Mouse (Mus musculus) CH12.LX (cell line): Measurements from ENCODE around the gene Zfp867. TPM values are rescaled to one million over a fixed set of nuclear protein-coding genes. Genes with fewer than 3 reads are reported as not detected.
A peak's percentile ranks its signal among the peaks of the same experiment; 100 is the strongest.

Source experiments
- DNase-seq: peaks from one replicate; pipeline ENCODE4 v3.0.0-alpha.2; 2013; ENCODE audit errors: extremely low read depth
- H3K27ac ChIP-seq: 2 replicates; pipeline ENCODE4 v1.5.1; 2012; ENCODE audit warnings: low read depth, mild to moderate bottlenecking, control low read depth, moderate library complexity; ENCODE audit not compliant: insufficient read depth
- H3K27me3 ChIP-seq: replicated peaks from 2 replicates; pipeline ENCODE3; 2012; ENCODE audit warnings: inconsistent platforms
- H3K36me3 ChIP-seq, 2 experiments: replicated peaks in 1 of 2; 2 replicates each; pipeline versions ENCODE3 to v1.6.1; 2012; ENCODE audit warnings: inconsistent platforms in 1 of 2, low read length in 1 of 2, mild to moderate bottlenecking in 1 of 2, mixed read lengths in 1 of 2, moderate library complexity in 1 of 2; ENCODE audit not compliant: control insufficient read depth in 1 of 2, insufficient read depth in 1 of 2
- H3K4me1 ChIP-seq, 2 experiments: 2 replicates each; pipeline ENCODE4 v1.6.1; 2012; ENCODE audit warnings: inconsistent platforms in 1 of 2, moderate library complexity in 1 of 2; ENCODE audit not compliant: insufficient read depth in 2 of 2, control insufficient read depth in 1 of 2
- H3K4me2 ChIP-seq: 2 replicates; pipeline ENCODE4 v1.6.1; 2012; ENCODE audit warnings: low read depth, mild to moderate bottlenecking, control low read depth; ENCODE audit not compliant: poor library complexity, insufficient read depth, severe bottlenecking
- H3K4me3 ChIP-seq, 3 experiments: fragments of 150-350 bp in 1 of 3; sonication (generic) in 1 of 3; replicated peaks in 1 of 3; 2 replicates each; pipeline versions ENCODE3 to v1.5.1; 2011 to 2012; ENCODE audit warnings: low read depth in 2 of 3, low read length in 2 of 3, mild to moderate bottlenecking in 2 of 3, moderate library complexity in 2 of 3, control low read depth in 1 of 3, improper control_type of control experiment in 1 of 3, inconsistent platforms in 1 of 3, mixed read lengths in 1 of 3; ENCODE audit not compliant: poor library complexity in 1 of 3
- H3K79me2 ChIP-seq: replicated peaks from 2 replicates; pipeline ENCODE4 v1.6.1; 2012; ENCODE audit warnings: mild to moderate bottlenecking, moderate library complexity; ENCODE audit not compliant: control insufficient read depth, poor library complexity, insufficient read depth, severe bottlenecking; ENCODE audit errors: extremely low read depth
- H3K9ac ChIP-seq: 2 replicates; pipeline ENCODE4 v1.6.1; 2012; ENCODE audit warnings: low read depth, mild to moderate bottlenecking, control low read depth, moderate library complexity; ENCODE audit not compliant: insufficient read depth
- H3K9me3 ChIP-seq: replicated peaks from 2 replicates; pipeline ENCODE3; 2012; ENCODE audit warnings: low read length, inconsistent platforms, mixed read lengths
- BHLHE40 ChIP-seq: IDR thresholded peaks from 2 replicates; pipeline ENCODE4 v1.6.1; 2011; ENCODE audit warnings: mild to moderate bottlenecking, low read depth, low read length, improper control_type of control experiment
- CHD1 ChIP-seq: IDR thresholded peaks from 2 replicates; pipeline ENCODE4 v1.6.1; 2012; ENCODE audit warnings: low read depth, low read length, improper control_type of control experiment, inconsistent platforms
- CHD2 ChIP-seq: IDR thresholded peaks from 2 replicates; pipeline ENCODE4 v1.6.1; 2011; ENCODE audit warnings: low read length, improper control_type of control experiment
- CTCF ChIP-seq, 2 experiments: IDR thresholded peaks in 1 of 2; conservative IDR thresholded peaks in 1 of 2; 2 replicates each; pipeline ENCODE4 v1.5.1; 2011 to 2012; ENCODE audit warnings: low read depth in 2 of 2, low read length in 2 of 2, improper control_type of control experiment in 1 of 2, inconsistent platforms in 1 of 2, mild to moderate bottlenecking in 1 of 2, moderate library complexity in 1 of 2
- E2F4 ChIP-seq: IDR thresholded peaks from 2 replicates; pipeline ENCODE4 v1.6.1; 2011; ENCODE audit warnings: low read depth, low read length, improper control_type of control experiment; ENCODE audit not compliant: insufficient replicate concordance
- ELF1 ChIP-seq: IDR thresholded peaks from 2 replicates; pipeline ENCODE4 v1.6.1; 2014; ENCODE audit warnings: low read depth, mild to moderate bottlenecking, inconsistent platforms, low read length, improper control_type of control experiment
- EP300 ChIP-seq: IDR thresholded peaks from 2 replicates; pipeline ENCODE4 v1.6.1; 2011; ENCODE audit warnings: low read length, improper control_type of control experiment
- ETS1 ChIP-seq: conservative IDR thresholded peaks from 2 replicates; pipeline ENCODE4 v1.6.1; 2012; ENCODE audit warnings: low read depth, mild to moderate bottlenecking, inconsistent platforms, low read length, improper control_type of control experiment, moderate library complexity
- GABPA ChIP-seq: IDR thresholded peaks from 2 replicates; pipeline ENCODE4 v1.6.1; 2012; ENCODE audit warnings: low read depth, low read length, improper control_type of control experiment, inconsistent platforms; ENCODE audit not compliant: insufficient replicate concordance
- HCFC1 ChIP-seq: IDR thresholded peaks from 2 replicates; pipeline ENCODE4 v1.6.1; 2012; ENCODE audit warnings: low read depth, mild to moderate bottlenecking, inconsistent platforms, low read length, improper control_type of control experiment
- IRF4 ChIP-seq: IDR thresholded peaks from 2 replicates; pipeline ENCODE4 v1.6.1; 2014; ENCODE audit warnings: low read depth, mild to moderate bottlenecking, inconsistent platforms, low read length, improper control_type of control experiment
- JUN ChIP-seq: IDR thresholded peaks from 2 replicates; pipeline ENCODE4 v1.6.1; 2011; ENCODE audit warnings: low read depth, mild to moderate bottlenecking, low read length, improper control_type of control experiment, moderate library complexity; ENCODE audit not compliant: insufficient read depth
- JUND ChIP-seq: conservative IDR thresholded peaks from 2 replicates; pipeline ENCODE4 v1.6.1; 2011; ENCODE audit warnings: low read depth, low read length, improper control_type of control experiment
- KAT2A ChIP-seq: IDR thresholded peaks from 2 replicates; pipeline ENCODE4 v1.6.1; 2012; ENCODE audit warnings: low read length, improper control_type of control experiment, inconsistent platforms; ENCODE audit not compliant: insufficient replicate concordance
- MAFK ChIP-seq: IDR thresholded peaks from 2 replicates; pipeline ENCODE4 v1.6.1; 2011; ENCODE audit warnings: low read length, improper control_type of control experiment; ENCODE audit not compliant: insufficient replicate concordance
- MAX ChIP-seq: IDR thresholded peaks from 2 replicates; pipeline ENCODE4 v1.6.1; 2011; ENCODE audit warnings: low read length, improper control_type of control experiment
- MAZ ChIP-seq: IDR thresholded peaks from 2 replicates; pipeline ENCODE4 v1.6.1; 2012; ENCODE audit warnings: low read depth, mild to moderate bottlenecking, inconsistent platforms, low read length, improper control_type of control experiment, moderate library complexity
- MEF2A ChIP-seq: IDR thresholded peaks from 2 replicates; pipeline ENCODE4 v1.6.1; 2014; ENCODE audit warnings: low read depth, mild to moderate bottlenecking, inconsistent platforms, low read length, improper control_type of control experiment, borderline replicate concordance
- MXI1 ChIP-seq: IDR thresholded peaks from 2 replicates; pipeline ENCODE4 v1.6.1; 2011; ENCODE audit warnings: mild to moderate bottlenecking, low read depth, low read length, improper control_type of control experiment
- MYC ChIP-seq: IDR thresholded peaks from 2 replicates; pipeline ENCODE4 v1.6.1; 2011; ENCODE audit warnings: low read depth, mild to moderate bottlenecking, improper control_type of control experiment, low read length
- NELFE ChIP-seq: IDR thresholded peaks from 2 replicates; pipeline ENCODE4 v1.6.1; 2011; ENCODE audit warnings: low read depth, low read length, improper control_type of control experiment
- NRF1 ChIP-seq: IDR thresholded peaks from 2 replicates; pipeline ENCODE4 v1.6.1; 2014; ENCODE audit warnings: low read depth, mild to moderate bottlenecking, inconsistent platforms, low read length, improper control_type of control experiment, moderate library complexity
- PAX5 ChIP-seq: IDR thresholded peaks from 2 replicates; pipeline ENCODE4 v1.6.1; 2012; ENCODE audit warnings: low read length, inconsistent platforms, mixed read lengths
- POLR2A ChIP-seq: IDR thresholded peaks from 2 replicates; pipeline ENCODE4 v1.6.1; 2011; ENCODE audit warnings: low read depth, mild to moderate bottlenecking, improper control_type of control experiment, low read length
- POLR2AphosphoS2 ChIP-seq: IDR thresholded peaks from 2 replicates; pipeline ENCODE4 v1.6.1; 2011; ENCODE audit warnings: low read depth, low read length, improper control_type of control experiment
- RAD21 ChIP-seq: IDR thresholded peaks from 2 replicates; pipeline ENCODE4 v1.6.1; 2011; ENCODE audit warnings: low read depth, mild to moderate bottlenecking, low read length, improper control_type of control experiment, moderate library complexity
- RCOR1 ChIP-seq: conservative IDR thresholded peaks from 2 replicates; pipeline ENCODE4 v1.6.1; 2012; ENCODE audit warnings: low read depth, mild to moderate bottlenecking, inconsistent platforms, low read length, improper control_type of control experiment
- SIN3A ChIP-seq: IDR thresholded peaks from 2 replicates; pipeline ENCODE4 v1.6.1; 2012; ENCODE audit warnings: low read length, improper control_type of control experiment, inconsistent platforms
- SMC3 ChIP-seq: IDR thresholded peaks from 2 replicates; pipeline ENCODE4 v1.6.1; 2011; ENCODE audit warnings: low read depth, low read length, improper control_type of control experiment
- TBP ChIP-seq: conservative IDR thresholded peaks from 2 replicates; pipeline ENCODE4 v1.6.1; 2011; ENCODE audit warnings: low read depth, low read length, improper control_type of control experiment
- TCF12 ChIP-seq: IDR thresholded peaks from 2 replicates; pipeline ENCODE4 v1.6.1; 2014; ENCODE audit warnings: low read depth, mild to moderate bottlenecking, inconsistent platforms, low read length, improper control_type of control experiment
- UBTF ChIP-seq: IDR thresholded peaks from 2 replicates; pipeline ENCODE4 v1.6.1; 2012; ENCODE audit warnings: low read depth, mild to moderate bottlenecking, inconsistent platforms, low read length, improper control_type of control experiment, moderate library complexity
- USF1 ChIP-seq: IDR thresholded peaks from 2 replicates; pipeline ENCODE4 v1.6.1; 2014; ENCODE audit warnings: low read depth, mild to moderate bottlenecking, inconsistent platforms, low read length, improper control_type of control experiment
- USF2 ChIP-seq: conservative IDR thresholded peaks from 2 replicates; pipeline ENCODE4 v1.6.1; 2011; ENCODE audit warnings: low read depth, low read length, improper control_type of control experiment
- ZC3H11A ChIP-seq: IDR thresholded peaks from 2 replicates; pipeline ENCODE4 v1.6.1; 2012; ENCODE audit warnings: low read depth, mild to moderate bottlenecking, inconsistent platforms, low read length, improper control_type of control experiment
- ZKSCAN1 ChIP-seq: IDR thresholded peaks from 2 replicates; pipeline ENCODE4 v1.6.1; 2012; ENCODE audit warnings: low read depth, inconsistent platforms, low read length, improper control_type of control experiment, borderline replicate concordance
- ZMIZ1 ChIP-seq: IDR thresholded peaks from 2 replicates; pipeline ENCODE4 v1.6.1; 2012; ENCODE audit warnings: low read depth, mild to moderate bottlenecking, inconsistent platforms, low read length, improper control_type of control experiment
- ZNF384 ChIP-seq: IDR thresholded peaks from 2 replicates; pipeline ENCODE4 v1.6.1; 2012; ENCODE audit warnings: low read depth, low read length, improper control_type of control experiment, inconsistent platforms
- dilution Hi-C: fragments of 300-500 bp; cut with MboI; formaldehyde crosslinking; loops from 2 replicates; pipeline ENCODE4 v1.14.3; 2020; ENCODE audit warnings: low sequenced_read_pairs; ENCODE audit not compliant: extremely low pct_unique_long_range_greater_than_20kb, extremely low pct_ligation_motif_present
- in situ Hi-C: fragments of 300-500 bp; cut with MboI; formaldehyde crosslinking; loops from 3 replicates; pipeline ENCODE4 v1.14.3; 2019; ENCODE audit warnings: low sequenced_read_pairs, low pct_ligation_motif_present, low pct_unique_long_range_greater_than_20kb, mixed read lengths
- polyA plus RNA-seq: library from polyadenylated mRNA; unstranded; fragments of >175 nt; gene quantifications from 2 replicates; pipeline ENCODE4 v1.2.1, GENCODE M21; 2012; ENCODE audit warnings: low read depth; ENCODE audit not compliant: insufficient read length
- total RNA-seq, 2 experiments: library from RNA; depleted of rRNA; stranded (reverse); fragments of 300-350 nt in 1 of 2; fragments of >200 nt in 1 of 2; gene quantifications; 2 replicates each; pipeline ENCODE4 v1.2.3; 2012 to 2014

Zfp867 gene
- total RNA-seq (2012; rRNA removed) (4.1 and 4.9 TPM in 2 replicates), total RNA-seq (2014; rRNA removed) (7.1 and 7.2 TPM in 2 replicates), polyA plus RNA-seq (4.6 and 5.6 TPM in 2 replicates)

GRCm38 (mm10) chr11:59472326-59472677 is at the start of gene Zfp867:
TSS of gene Zfp867 (minus strand) at chr11:59472474.
- peak within 1 kb of the TSS; percentile 83 to 97 (median 83) for H3K4me3 ChIP-seq
- peak within 1 kb of the TSS; percentile 95 for H3K4me2 ChIP-seq
- peak within 1 kb of the TSS; percentile 44 for H3K27ac ChIP-seq
- DNase-seq: peak; percentile 98
- peaks cover 0 to 8% of the 10 kb centered on the region in 2 experiments for H3K36me3 ChIP-seq
- H3K4me1 ChIP-seq: peaks cover 3 to 16% of the 10 kb centered on the region in 2 experiments; a peak in 3 of 4 replicates
- TF ChIP-seq TCF12 (peak; percentile 76), HCFC1 (peak; percentile 56), POLR2AphosphoS2 (peak; percentile 74; the same call in 1 of the 2 replicates), MYC (no peak), MAZ (no peak), UBTF (no peak), MAFK (no peak), RAD21 (no peak), ZC3H11A (no peak), POLR2A (peak; percentile 96), PAX5 (no peak), SIN3A (peak; percentile 64; the same call in 1 of the 2 replicates), MEF2A (no peak), CHD1 (no peak), MAX (no peak), SMC3 (no peak), RCOR1 (no peak), EP300 (no peak), JUN (no peak), KAT2A (no peak), ZKSCAN1 (no peak), NELFE (peak; percentile 97), TBP (peak; percentile 94), IRF4 (no peak), MXI1 (peak; percentile 32; the same call in 1 of the 2 replicates), NRF1 (no peak), CTCF (conservative IDR thresholded peaks at IDR 0.05 in 1 of 2, IDR thresholded peaks at IDR 0.05 in 1 of 2; ENCODE audit: low read depth in 2 of 2, low read length in 2 of 2) (no peak), USF1 (no peak), BHLHE40 (no peak), ETS1 (no peak), USF2 (no peak), E2F4 (no peak), GABPA (no peak), ZMIZ1 (peak; percentile 78), CHD2 (peak; percentile 98), ELF1 (peak; percentile 30; the same call in 1 of the 2 replicates), JUND (no peak), ZNF384 (no peak)
- TF ChIP-seq, all 38 proteins: peak for 11
- Histone ChIP-seq H3K9ac (peak within 1 kb of the TSS; percentile 89), H3K9me3 (no peaks in the 10 kb centered on the region), H3K79me2 (peaks cover 8% of the 10 kb centered on the region; the same call in 1 of the 2 replicates), H3K27me3 (peaks cover 7% of the 10 kb centered on the region)
- dilution Hi-C loops (no loop called here), in situ Hi-C loops (no loop called here)
